Mouse (Mus musculus): ENCODE measurements at regions not wholly inside any gene's neighbourhood (a gene's known extent, or its start where the extent isn't known, plus 50 kb on each side); places are given as distances from the start of the nearest gene placed in this dataset.

DNA sequence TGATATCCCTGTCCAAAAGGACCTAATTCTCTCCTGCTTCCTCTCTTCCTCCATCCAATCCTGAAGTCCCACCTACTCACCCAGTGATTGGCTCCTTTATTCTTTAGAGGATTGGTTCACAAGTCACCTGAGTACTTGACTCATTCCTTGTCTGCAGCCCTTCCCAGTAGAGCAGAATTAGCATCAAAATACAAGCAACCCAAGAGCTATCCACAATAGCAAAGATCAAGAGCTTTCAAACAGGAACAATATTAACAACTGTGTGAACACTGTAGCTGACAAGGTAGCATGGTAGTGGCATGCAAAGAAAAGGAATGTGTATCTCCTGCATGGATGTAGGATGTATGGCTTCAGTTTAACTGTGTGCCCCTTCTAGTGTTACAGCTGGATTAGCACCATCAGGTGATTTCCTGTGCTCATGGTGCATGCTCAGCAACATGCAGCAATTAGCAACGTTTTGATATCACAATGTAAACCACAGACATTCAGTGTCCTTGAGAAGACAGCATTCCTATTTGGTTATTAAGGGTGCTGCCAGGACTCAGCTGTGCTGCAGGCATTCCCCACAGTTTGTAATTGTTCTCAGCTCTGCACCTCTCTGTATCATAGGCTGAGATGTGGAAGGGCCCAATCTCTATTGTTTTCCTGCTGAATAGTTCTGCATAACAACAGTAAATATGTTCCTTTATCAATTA lies 437.2 kb downstream of the Ptprc start:
- no peak for TF ChIP-seq CTCF (IDR thresholded peaks at IDR 0.05; ENCODE audit: insufficient read depth, low read length)
- no peak for TF ChIP-seq POLR2A (IDR thresholded peaks at IDR 0.05; ENCODE audit: borderline replicate concordance, extremely low read depth, low read depth, low read length)

Data from lung, adult 2 months (tissue).